Mouse (Mus musculus): ENCODE data around the gene E030018B13Rik.
A peak's percentile ranks its signal among the peaks of the same experiment; 100 is the strongest.

DNA sequence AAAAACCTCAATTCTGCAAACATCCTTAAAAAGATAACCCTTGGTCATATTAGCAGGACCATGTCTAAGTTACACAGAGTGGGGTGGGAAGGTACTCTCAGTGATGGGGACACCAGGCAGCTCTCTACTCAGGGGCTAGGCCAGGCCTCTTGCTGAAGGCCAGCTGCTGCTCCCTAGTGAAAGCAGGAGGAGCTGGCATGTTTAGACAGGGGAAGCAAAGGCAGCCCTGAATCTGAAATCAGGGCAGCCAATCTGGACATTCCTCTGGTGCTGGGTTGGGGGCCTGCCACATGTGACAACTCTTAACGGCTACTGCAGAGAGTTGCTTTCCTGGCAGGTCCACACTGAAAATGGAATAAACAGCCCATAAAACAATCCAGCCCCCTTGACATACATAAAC lies 7.5 kb downstream of the E030018B13Rik start:
- TF ChIP-seq CTCF (IDR thresholded peaks at IDR 0.05; ENCODE audit: low read depth) (peak; percentile 13; the same call in 1 of the 2 replicates), EP300 (IDR thresholded peaks at IDR 0.05; ENCODE audit: low read depth) (no peak)
